Mouse (Mus musculus): Measurements from ENCODE around the gene Sav1.

Gene Sav1

GRCm38 (mm10) chr12:69986786-69987497, at the start of gene Sav1:
TSS of gene Sav1 (minus strand) at chr12:69987002.
- peak; percentile 87 for DNase-seq (ENCODE audit: low read depth, low spot score)

GRCm38 (mm10) chr12:70026233-70026632, 39.4 kb upstream of the Sav1 start:
- no peak for DNase-seq (ENCODE audit: low read depth, low spot score)

- no peak for DNase-seq (ENCODE audit: low read depth, low spot score)
These were observed 38.6 kb upstream of the Sav1 start for GRCm38 (mm10) chr12:70025431-70025830.

GRCm38 (mm10) chr12:70023580-70023979, 36.8 kb upstream of the Sav1 start:
- no peak for DNase-seq (ENCODE audit: low read depth, low spot score)

GRCm38 (mm10) chr12:70018153-70018552, 31.4 kb upstream of the Sav1 start:
- no peak for DNase-seq (ENCODE audit: low read depth, low spot score)

GRCm38 (mm10) chr12:70015936-70016335, 29.1 kb upstream of the Sav1 start:
- no peak for DNase-seq (ENCODE audit: low read depth, low spot score)

- DNase-seq (ENCODE audit: low read depth, low spot score), result no peak
These were observed 24.9 kb upstream of the Sav1 start for GRCm38 (mm10) chr12:70011681-70012080.

- DNase-seq (ENCODE audit: low read depth, low spot score), result no peak
These were observed 23.6 kb upstream of the Sav1 start for GRCm38 (mm10) chr12:70010356-70010755.

- no peak for DNase-seq (ENCODE audit: low read depth, low spot score)
These were observed 18.3 kb upstream of the Sav1 start for GRCm38 (mm10) chr12:70005103-70005502.

GRCm38 (mm10) chr12:69998186-69998983, 11.6 kb upstream of the Sav1 start:
- DNase-seq (ENCODE audit: low read depth, low spot score), result no peak

- DNase-seq (ENCODE audit: low read depth, low spot score), result no peak
These were observed 8.6 kb upstream of the Sav1 start for GRCm38 (mm10) chr12:69995382-69995781.

GRCm38 (mm10) chr12:69986241-69986762, 500 bp downstream of the Sav1 start:
- DNase-seq (ENCODE audit: low read depth, low spot score), result peak; percentile 57

- no peak for DNase-seq (ENCODE audit: low read depth, low spot score)
These were observed 1.3 kb downstream of the Sav1 start for GRCm38 (mm10) chr12:69985546-69985945.

- no peak for DNase-seq (ENCODE audit: low read depth, low spot score)
These were observed 3.9 kb downstream of the Sav1 start for GRCm38 (mm10) chr12:69982874-69983273.

GRCm38 (mm10) chr12:69977376-69977998, 9.3 kb downstream of the Sav1 start:
- no peak for DNase-seq (ENCODE audit: low read depth, low spot score)

- no peak for DNase-seq (ENCODE audit: low read depth, low spot score)
These were observed 10.1 kb downstream of the Sav1 start for GRCm38 (mm10) chr12:69976688-69977087.

GRCm38 (mm10) chr12:69973666-69974065, 13.1 kb downstream of the Sav1 start:
- no peak for DNase-seq (ENCODE audit: low read depth, low spot score)

- DNase-seq (ENCODE audit: low read depth, low spot score), result no peak
These were observed 18.6 kb downstream of the Sav1 start for GRCm38 (mm10) chr12:69968154-69968553.

- no peak for DNase-seq (ENCODE audit: low read depth, low spot score)
These were observed 19.7 kb downstream of the Sav1 start for GRCm38 (mm10) chr12:69967112-69967511.

GRCm38 (mm10) chr12:69966071-69966470, 20.7 kb downstream of the Sav1 start:
- no peak for DNase-seq (ENCODE audit: low read depth, low spot score)

- DNase-seq (ENCODE audit: low read depth, low spot score), result no peak
These were observed 21.2 kb downstream of the Sav1 start for GRCm38 (mm10) chr12:69965644-69966043.

GRCm38 (mm10) chr12:69963141-69963540, 23.7 kb downstream of the Sav1 start:
- DNase-seq (ENCODE audit: low read depth, low spot score), result no peak
